In genomic region chr10:8365816-8366215, GRCm38 (mm10) we compare ENCODE assay signal across 29 mouse cellular contexts.
"Had no signal": no experiment of that assay in that cellular context is flagged by ENCODE, and none has a peak within 500 bp of the region (broad histone marks: within the 10 kb centered on the region; RNA-seq: fewer than 3 reads in every experiment).

No protein-coding gene starts in this region.

- ATAC-seq: forebrain, embryonic 13.5 days; forebrain, embryonic 14.5 days; forebrain, embryonic 15.5 days; forebrain, embryonic 16.5 days; forebrain, postnatal 0 days had no signal

- H3K9ac ChIP-seq: embryonic facial prominence, embryonic 12.5 days; embryonic facial prominence, embryonic 13.5 days; embryonic facial prominence, embryonic 15.5 days; forebrain, embryonic 12.5 days; forebrain, embryonic 13.5 days; forebrain, embryonic 15.5 days; forebrain, postnatal 0 days; heart, embryonic 12.5 days had no signal

- H3K4me3 ChIP-seq: embryonic facial prominence, embryonic 10.5 days; embryonic facial prominence, embryonic 12.5 days; embryonic facial prominence, embryonic 13.5 days; embryonic facial prominence, embryonic 15.5 days; erythroblast, embryonic 14.5 days; forebrain, embryonic 10.5 days; forebrain, embryonic 12.5 days; forebrain, embryonic 13.5 days; forebrain, embryonic 15.5 days; gastrocnemius, adult 2 months; heart, adult 2 months; heart, embryonic 10.5 days; heart, embryonic 12.5 days had no signal

- H3K9me3 ChIP-seq: embryonic facial prominence, embryonic 10.5 days; embryonic facial prominence, embryonic 12.5 days; embryonic facial prominence, embryonic 13.5 days; embryonic facial prominence, embryonic 15.5 days; forebrain, embryonic 10.5 days; forebrain, embryonic 12.5 days; forebrain, embryonic 13.5 days; forebrain, embryonic 15.5 days; heart, embryonic 10.5 days; heart, embryonic 12.5 days had no signal

- DNase-seq: cerebellum, adult 9-11 months; cerebellum, postnatal 10 days; cerebellum, postnatal 14 days; cerebellum, postnatal 25 days; cerebellum, postnatal 36 days; embryo, embryonic 11 days; forebrain, postnatal 0 days; gastrocnemius, adult 2 months; gastrocnemius, postnatal 10 days; gastrocnemius, postnatal 14 days; gastrocnemius, postnatal 25 days; gastrocnemius, postnatal 36 days; heart, adult 11 months; heart, adult 18-20 months; heart, adult 2 months had no signal

- H3K27me3 ChIP-seq: embryonic facial prominence, embryonic 12.5 days; embryonic facial prominence, embryonic 13.5 days; embryonic facial prominence, embryonic 15.5 days; forebrain, embryonic 13.5 days; forebrain, embryonic 15.5 days; heart, embryonic 12.5 days had no signal

- H3K4me2 ChIP-seq: embryonic facial prominence, embryonic 12.5 days; embryonic facial prominence, embryonic 13.5 days; embryonic facial prominence, embryonic 15.5 days; forebrain, embryonic 12.5 days; forebrain, embryonic 13.5 days; forebrain, embryonic 15.5 days; heart, embryonic 11.5 days; heart, embryonic 12.5 days had no signal

- H3K27ac ChIP-seq: embryonic facial prominence, embryonic 10.5 days; embryonic facial prominence, embryonic 12.5 days; embryonic facial prominence, embryonic 13.5 days; embryonic facial prominence, embryonic 15.5 days; forebrain, embryonic 10.5 days; forebrain, embryonic 12.5 days; forebrain, embryonic 13.5 days; forebrain, embryonic 15.5 days; gastrocnemius, adult 2 months; heart, adult 2 months; heart, embryonic 10.5 days had no signal

- H3K4me1 ChIP-seq: embryonic facial prominence, embryonic 12.5 days; heart, embryonic 10.5 days; heart, embryonic 12.5 days had no signal

- H3K36me3 ChIP-seq: embryonic facial prominence, embryonic 10.5 days; embryonic facial prominence, embryonic 12.5 days; embryonic facial prominence, embryonic 13.5 days; embryonic facial prominence, embryonic 15.5 days; forebrain, embryonic 10.5 days; forebrain, embryonic 12.5 days; forebrain, embryonic 15.5 days; heart, embryonic 10.5 days; heart, embryonic 12.5 days had no signal
